Mouse (Mus musculus) heart, postnatal 25 days (tissue): Measurements from ENCODE around the gene Kxd1. TPM values are rescaled to one million over a fixed set of nuclear protein-coding genes. Genes with fewer than 3 reads are reported as not detected.

Experiments used
- DNase-seq: peaks from one replicate; pipeline ENCODE4 v3.0.0; 2022; ENCODE audit warnings: low spot score
- intact Hi-C: fragments of 180-260 bp; cut with DNase I; formaldehyde crosslinking; loops from one replicate; pipeline ENCODE4 v1.15.1; 2025
- total RNA-seq, 2 experiments: library from RNA; stranded (reverse); gene quantifications; 2 replicates each; pipeline ENCODE4 v1.2.3; 2021

Gene Kxd1
- total RNA-seq, 2 experiments from 2014 or later = 73.6 to 76.6 TPM

GRCm38 (mm10) chr8:70551558-70552161 lies 23.9 kb upstream of the Kxd1 start:
- intact Hi-C loops = no loop called here
- DNase-seq = no peak

- intact Hi-C loops = loop anchor here (10.0 kb wide), 1 partner anchor 45 kb away; the partner anchor contains the start of gene Isyna1
- no peak for DNase-seq
These were observed 21.8 kb upstream of the Kxd1 start for GRCm38 (mm10) chr8:70549412-70550184.

GRCm38 (mm10) chr8:70547762-70548161 lies 20.0 kb upstream of the Kxd1 start:
- intact Hi-C loops = loop anchor here (10.0 kb wide), 1 partner anchor 47 kb away; the partner anchor contains the start of gene Isyna1
- no peak for DNase-seq

- intact Hi-C loops = loop anchor here (10.0 kb wide), 1 partner anchor 48 kb away; the partner anchor contains the start of gene Isyna1
- DNase-seq = no peak
These were observed 18.7 kb upstream of the Kxd1 start for GRCm38 (mm10) chr8:70546412-70546811.

- peak; percentile 45 for DNase-seq
- intact Hi-C loops = loop anchor here (10.0 kb wide), 1 partner anchor 51 kb away; the partner anchor contains the start of gene Isyna1
These were observed 16.5 kb upstream of the Kxd1 start for GRCm38 (mm10) chr8:70544200-70544687.

GRCm38 (mm10) chr8:70541081-70541480 lies 13.3 kb upstream of the Kxd1 start:
- intact Hi-C loops = loop anchor here (10.0 kb wide), 1 partner anchor 54 kb away; the partner anchor contains the start of gene Isyna1
- no peak for DNase-seq

- DNase-seq = no peak
- intact Hi-C loops = loop anchor here (10.0 kb wide), 1 partner anchor 54 kb away; the partner anchor contains the start of gene Isyna1
These were observed 12.8 kb upstream of the Kxd1 start for GRCm38 (mm10) chr8:70540507-70541071.

GRCm38 (mm10) chr8:70540013-70540506 lies 12.3 kb upstream of the Kxd1 start:
- DNase-seq = no peak
- intact Hi-C loops = loop anchor here (10.0 kb wide), 1 partner anchor 55 kb away; the partner anchor contains the start of gene Isyna1

GRCm38 (mm10) chr8:70539077-70539813 lies 11.5 kb upstream of the Kxd1 start, which contains the start of gene Ell:
Gene Ell (plus strand): TSS chr8:70539457.
- intact Hi-C loops = loop anchor here (10.0 kb wide), 1 partner anchor 226 kb away; the partner anchor contains the start of gene Mpv17l2
- peak; percentile 99 for DNase-seq

- intact Hi-C loops = loop anchor here (10.0 kb wide), 1 partner anchor 226 kb away; the partner anchor contains the start of gene Mpv17l2
- DNase-seq = peak; percentile 98
These were observed 10.9 kb upstream of the Kxd1 start for GRCm38 (mm10) chr8:70538633-70539076.

GRCm38 (mm10) chr8:70538024-70538579 lies 10.3 kb upstream of the Kxd1 start:
- intact Hi-C loops = loop anchor here (10.0 kb wide), 1 partner anchor 227 kb away; the partner anchor contains the start of gene Mpv17l2
- peak; percentile 72 for DNase-seq

GRCm38 (mm10) chr8:70535701-70536100 lies 7.9 kb upstream of the Kxd1 start:
- DNase-seq = no peak
- intact Hi-C loops = loop anchor here (10.0 kb wide), 1 partner anchor 229 kb away; the partner anchor contains the start of gene Mpv17l2

- intact Hi-C loops = loop anchor here (10.0 kb wide), 1 partner anchor 230 kb away; the partner anchor contains the start of gene Mpv17l2
- DNase-seq = no peak
These were observed 7.5 kb upstream of the Kxd1 start for GRCm38 (mm10) chr8:70535221-70535620.

GRCm38 (mm10) chr8:70534281-70534680 lies 6.5 kb upstream of the Kxd1 start:
- intact Hi-C loops = loop anchor here (10.0 kb wide), 1 partner anchor 231 kb away; the partner anchor contains the start of gene Mpv17l2

GRCm38 (mm10) chr8:70530314-70530713 lies 2.6 kb upstream of the Kxd1 start:
- intact Hi-C loops = loop anchor here (10.0 kb wide), 1 partner anchor 234 kb away; the partner anchor contains the start of gene Mpv17l2
- no peak for DNase-seq

More at GRCm38 (mm10) chr8:70534281-70534680, 6.5 kb upstream of the Kxd1 start:
- DNase-seq = no peak

- no peak for DNase-seq
These were observed 2.0 kb upstream of the Kxd1 start for GRCm38 (mm10) chr8:70529741-70530161.

GRCm38 (mm10) chr8:70529299-70529698 lies 1.5 kb upstream of the Kxd1 start:
- no peak for DNase-seq
- intact Hi-C loops = no loop called here

More at GRCm38 (mm10) chr8:70529741-70530161, 2.0 kb upstream of the Kxd1 start:
- intact Hi-C loops = loop anchor here (10.0 kb wide), 1 partner anchor 235 kb away; the partner anchor contains the start of gene Mpv17l2

- intact Hi-C loops = no loop called here
- DNase-seq = no peak
These were observed 534 bp upstream of the Kxd1 start for GRCm38 (mm10) chr8:70528182-70528797.
